Mouse (Mus musculus): ENCODE data around the gene Ptbp3.

DNA sequence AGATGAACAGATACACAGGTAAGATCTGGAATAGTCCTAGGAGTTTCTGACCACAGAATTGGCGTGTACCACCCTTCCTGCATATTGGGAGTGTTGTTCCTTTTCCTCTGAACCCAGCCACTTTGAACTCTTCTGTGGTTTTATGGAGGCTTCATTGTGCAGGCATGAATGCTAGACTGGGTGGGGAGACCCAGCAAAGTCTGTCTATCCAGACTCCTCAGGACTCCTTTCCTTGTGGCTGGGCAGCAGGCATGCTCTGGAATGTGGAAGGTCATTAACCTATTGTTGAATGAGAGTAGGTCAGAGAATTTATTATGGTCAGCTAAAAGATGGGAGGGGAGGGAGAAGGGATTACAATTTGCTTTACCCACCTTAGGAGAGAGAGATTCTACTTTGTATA lies 101.9 kb downstream of the Ptbp3 start:
- TF ChIP-seq CTCF (IDR thresholded peaks at IDR 0.05) (no peak), EP300 (IDR thresholded peaks at IDR 0.05) (no peak)
